8 mouse cellular contexts compared by ENCODE assay signal in the genomic region with DNA sequence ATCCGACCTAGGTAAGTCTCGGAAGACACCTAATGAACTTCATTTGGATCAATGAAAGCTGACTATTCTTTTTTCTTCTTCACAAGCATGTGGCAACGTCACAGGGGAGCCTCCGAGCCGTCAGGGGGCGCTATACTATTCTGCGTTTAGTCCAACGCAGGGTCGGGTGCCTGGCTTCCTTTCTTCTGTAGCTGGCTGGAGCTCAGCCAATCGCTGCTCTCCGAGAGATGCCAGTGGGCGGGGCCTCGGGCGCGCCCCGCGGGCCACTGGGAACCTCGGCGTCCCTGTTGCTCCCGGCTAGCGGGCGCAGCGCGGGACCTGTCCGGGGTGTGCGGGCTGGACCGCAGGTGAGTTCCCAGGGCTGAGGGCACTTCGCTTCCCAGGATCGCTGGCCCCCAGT. TPM values are rescaled to one million over a fixed set of nuclear protein-coding genes. Genes with fewer than 3 reads are reported as not detected.
DNase-seq lines count a peak whose midpoint lies in the region; ATAC-seq and TF ChIP-seq lines count a peak whose summit lies in the region.

TSS of gene Smim12 (plus strand) at position 233 of the 400 bp plus-strand sequence.

- H3K27me3 ChIP-seq in heart, embryonic 12.5 days (replicated peaks): 0 out of 2 replicates have a peak, but pooled peaks cover 6% of the 10 kb centered on the region
- H3K27me3 ChIP-seq in kidney, postnatal 0 days (ENCODE audit: insufficient read depth, low read length): no peaks in the 10 kb centered on the region
- no peaks in the 10 kb centered on the region for H3K27me3 ChIP-seq in liver, embryonic 11.5 days (replicated peaks; ENCODE audit: control insufficient read depth, insufficient read depth, low read length)
- H3K27me3 ChIP-seq in stomach, embryonic 14.5 days (ENCODE audit: control insufficient read depth, insufficient read depth, low read length): no peaks in the 10 kb centered on the region

- peak within 1 kb of the TSS; percentile 87 for H3K4me2 ChIP-seq in heart, embryonic 12.5 days
- peak within 1 kb of the TSS; percentile 82 for H3K4me2 ChIP-seq in kidney, postnatal 0 days (ENCODE audit: low read length)
- peak within 1 kb of the TSS; percentile 84 for H3K4me2 ChIP-seq in liver, embryonic 11.5 days
- peak within 1 kb of the TSS; percentile 69 for H3K4me2 ChIP-seq in stomach, embryonic 14.5 days (replicated peaks; ENCODE audit: low read depth, low read length)

- peaks cover 19% of the 10 kb centered on the region for H3K36me3 ChIP-seq in heart, embryonic 12.5 days
- H3K36me3 ChIP-seq in kidney, postnatal 0 days (ENCODE audit: insufficient read depth, low read length): 0 out of 2 replicates have a peak, but pooled peaks cover 6% of the 10 kb centered on the region
- H3K36me3 ChIP-seq in liver, embryonic 11.5 days (ENCODE audit: control insufficient read depth, insufficient read depth, low read length): peaks cover 13% of the 10 kb centered on the region; the same call in 1 of the 2 replicates
- H3K36me3 ChIP-seq in stomach, embryonic 14.5 days (ENCODE audit: control insufficient read depth, insufficient read depth, low read length): peaks cover 4% of the 10 kb centered on the region; the same call in 1 of the 2 replicates

- peak within 1 kb of the TSS; percentile 95 for H3K9ac ChIP-seq in heart, embryonic 12.5 days
- peak within 1 kb of the TSS; percentile 96 for H3K9ac ChIP-seq in kidney, postnatal 0 days (ENCODE audit: low read depth, low read length)
- H3K9ac ChIP-seq in liver, embryonic 11.5 days (ENCODE audit: low read depth, low read length): peak within 1 kb of the TSS; percentile 90
- peak within 1 kb of the TSS; percentile 86 for H3K9ac ChIP-seq in stomach, embryonic 14.5 days (replicated peaks; ENCODE audit: low read depth, low read length)

- H3K4me1 ChIP-seq in heart, embryonic 12.5 days (replicated peaks): peaks cover 13% of the 10 kb centered on the region
- H3K4me1 ChIP-seq in kidney, postnatal 0 days (replicated peaks; ENCODE audit: insufficient read depth, low read length): peaks cover 5% of the 10 kb centered on the region; the same call in 1 of the 2 replicates
- H3K4me1 ChIP-seq in liver, embryonic 11.5 days (replicated peaks; ENCODE audit: control insufficient read depth, insufficient read depth, low read length): peaks cover 10% of the 10 kb centered on the region
- peaks cover 6% of the 10 kb centered on the region; the same call in 1 of the 2 replicates for H3K4me1 ChIP-seq in stomach, embryonic 14.5 days (ENCODE audit: control insufficient read depth, insufficient read depth, low read length)

- H3K27ac ChIP-seq in heart, embryonic 12.5 days (ENCODE audit: poor library complexity, severe bottlenecking): no peak within 1 kb of the TSS
- H3K27ac ChIP-seq in kidney, postnatal 0 days: 0 out of 2 replicates have a peak within 1 kb of the TSS, but pooled peaks have one; percentile 61
- H3K27ac ChIP-seq in liver, embryonic 11.5 days (ENCODE audit: low read depth, low read length): peak within 1 kb of the TSS; percentile 43
- no peak within 1 kb of the TSS for H3K27ac ChIP-seq in stomach, embryonic 14.5 days (ENCODE audit: low read length)

- WGBS in heart, embryonic 12.5 days: under 1% methylated on average over 29 of the region's 29 CpGs
- under 1% methylated on average over 29 of the region's 29 CpGs for WGBS in kidney, postnatal 0 days
- 0% methylated on average over 29 of the region's 29 CpGs for WGBS in liver, embryonic 11.5 days
- WGBS in stomach, embryonic 14.5 days: under 1% methylated on average over 29 of the region's 29 CpGs

- peak; percentile 100 for ATAC-seq in erythroid progenitor cell, adult 5-6 weeks (replicated peaks; ENCODE audit: low FRiP score, poor library complexity, severe bottlenecking)
- ATAC-seq in heart, embryonic 12.5 days (ENCODE audit: insufficient number of reproducible peaks, low FRiP score): peak; percentile 98
- ATAC-seq in kidney, postnatal 0 days (replicated peaks; ENCODE audit: low FRiP score, low read depth): peak; percentile 93
- peak; percentile 99 for ATAC-seq in liver, embryonic 11.5 days (replicated peaks; ENCODE audit: low FRiP score)
- peak; percentile 96 for ATAC-seq in stomach, embryonic 14.5 days (ENCODE audit: insufficient number of reproducible peaks, insufficient read depth, low FRiP score, low read depth)

- DNase-seq in CD4-positive helper T cell, adult 2 months (ENCODE audit: low read depth, low spot score): peak; percentile 98
- peak; percentile 89 for DNase-seq in brain, embryonic 18.5 days (ENCODE audit: low read depth, low spot score)
- peak; percentile 99 for DNase-seq in kidney, postnatal 0 days (ENCODE audit: low spot score)
- peak; percentile 99 for DNase-seq in liver, embryonic 11.5 days (ENCODE audit: low spot score)
- DNase-seq in naive thymus-derived CD4-positive, alpha-beta T cell, adult 2 months (ENCODE audit: low read depth): peak; percentile 99

- H3K4me3 ChIP-seq in heart, embryonic 12.5 days: peak within 1 kb of the TSS; percentile 95
- peak within 1 kb of the TSS; percentile 94 for H3K4me3 ChIP-seq in kidney, postnatal 0 days (replicated peaks; ENCODE audit: low read depth, low read length)
- H3K4me3 ChIP-seq in liver, embryonic 11.5 days (ENCODE audit: low read depth, low read length): peak within 1 kb of the TSS; percentile 99
- H3K4me3 ChIP-seq in stomach, embryonic 14.5 days (ENCODE audit: low read depth, low read length): peak within 1 kb of the TSS; percentile 76

- no peaks in the 10 kb centered on the region for H3K9me3 ChIP-seq in heart, embryonic 12.5 days (replicated peaks)
- H3K9me3 ChIP-seq in kidney, postnatal 0 days (replicated peaks; ENCODE audit: low read length): no peaks in the 10 kb centered on the region
- H3K9me3 ChIP-seq in liver, embryonic 11.5 days (ENCODE audit: control insufficient read depth, low read length): no peaks in the 10 kb centered on the region
- H3K9me3 ChIP-seq in stomach, embryonic 14.5 days (ENCODE audit: control insufficient read depth, low read depth, low read length): no peaks in the 10 kb centered on the region

- TF ChIP-seq CTCF in kidney, postnatal 0 days (IDR thresholded peaks at IDR 0.05; ENCODE audit: low read depth): peak; percentile 94

RNA-seq across cellular contexts. Expression of gene Smim12, which starts in this region (rescaled TPM):
- total RNA-seq in erythroid progenitor cell, adult 5-6 weeks (2015; ENCODE audit: low replicate concordance): 3.8 and 4.0 TPM in 2 replicates
- total RNA-seq in erythroid progenitor cell, adult 5-6 weeks (2017; ENCODE audit: low replicate concordance): 7.1 and 11.1 TPM in 2 replicates
- polyA plus RNA-seq in heart, embryonic 12.5 days (2016; fragmentation: Nextera tagmentation; extraction: Ambion mirVana): 51.9 and 58.7 TPM in 2 replicates
- 67.5 and 72.2 TPM in 2 replicates for polyA plus RNA-seq in kidney, postnatal 0 days (2015; fragmentation: Nextera tagmentation; extraction: Ambion mirVana)
- 56.5 and 56.9 TPM in 2 replicates for polyA plus RNA-seq in liver, embryonic 11.5 days (2014; fragmentation: Nextera tagmentation; extraction: Ambion mirVana)
- polyA plus RNA-seq in stomach, embryonic 14.5 days (2014; fragmentation: Nextera tagmentation; extraction: Ambion mirVana): 55.4 and 55.6 TPM in 2 replicates

Comparison
In these comparisons a context has a peak if more than half of its experiments do, and no peak if none do; other contexts are left out.
1. H3K27ac ChIP-seq: peak in kidney, postnatal 0 days (single experiment) and liver, embryonic 11.5 days (single experiment); none in heart, embryonic 12.5 days (single experiment) and stomach, embryonic 14.5 days (single experiment).
2. Peak in every context shown above with its lines, with median percentiles within 50 percentile points of each other: DNase-seq, ATAC-seq, H3K4me2 ChIP-seq, H3K4me3 ChIP-seq and H3K9ac ChIP-seq.